Mouse (Mus musculus) liver, adult (tissue): Measurements from ENCODE around the gene Crlf1.

Source experiments
- GATA4 ChIP-seq: IDR thresholded peaks from 2 replicates; pipeline ENCODE4 v1.6.1; 2014; ENCODE audit warnings: mild to moderate bottlenecking, low read length; ENCODE audit not compliant: insufficient replicate concordance

The Crlf1 gene

DNA sequence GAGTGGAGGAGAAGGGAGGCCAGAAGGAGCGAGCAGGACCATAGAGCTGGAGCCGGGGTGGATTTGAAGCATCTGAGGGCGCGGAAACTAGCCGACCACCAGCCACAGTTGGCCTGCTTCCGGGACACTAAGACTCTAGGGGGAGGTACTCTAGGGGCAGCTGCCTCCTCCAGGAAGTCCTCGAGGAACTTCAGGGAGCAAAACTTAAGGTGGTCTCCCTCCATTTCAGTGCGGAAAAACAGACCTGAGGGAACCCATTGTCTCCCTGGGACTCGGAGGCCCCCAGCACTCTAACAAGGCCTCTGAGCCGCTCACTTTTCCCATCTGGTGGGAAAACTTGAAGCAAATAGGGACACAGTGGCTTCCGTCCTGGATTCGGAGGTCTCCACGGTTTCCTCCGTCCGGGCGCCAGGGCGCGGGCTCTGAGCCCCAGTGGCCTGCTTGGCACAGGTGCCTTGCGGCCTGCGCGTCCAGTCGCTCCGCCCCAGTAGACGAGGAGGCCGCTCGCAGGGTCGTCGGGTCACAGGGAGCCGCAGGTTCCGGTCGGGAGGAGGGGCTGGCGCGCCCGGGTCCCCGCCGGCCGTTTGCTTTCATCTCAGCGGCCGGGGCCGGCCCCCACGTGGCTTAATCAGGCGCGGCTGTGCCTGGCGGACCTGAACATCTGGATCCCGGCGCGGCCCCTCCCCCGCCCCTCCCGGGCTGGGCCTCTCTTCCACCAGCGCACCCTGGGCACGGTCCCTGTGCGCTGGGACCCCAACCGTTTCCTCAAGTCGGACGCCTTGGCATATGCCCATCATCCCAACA is 4.8 kb upstream of the Crlf1 start:
- no peak for TF ChIP-seq GATA4

DNA sequence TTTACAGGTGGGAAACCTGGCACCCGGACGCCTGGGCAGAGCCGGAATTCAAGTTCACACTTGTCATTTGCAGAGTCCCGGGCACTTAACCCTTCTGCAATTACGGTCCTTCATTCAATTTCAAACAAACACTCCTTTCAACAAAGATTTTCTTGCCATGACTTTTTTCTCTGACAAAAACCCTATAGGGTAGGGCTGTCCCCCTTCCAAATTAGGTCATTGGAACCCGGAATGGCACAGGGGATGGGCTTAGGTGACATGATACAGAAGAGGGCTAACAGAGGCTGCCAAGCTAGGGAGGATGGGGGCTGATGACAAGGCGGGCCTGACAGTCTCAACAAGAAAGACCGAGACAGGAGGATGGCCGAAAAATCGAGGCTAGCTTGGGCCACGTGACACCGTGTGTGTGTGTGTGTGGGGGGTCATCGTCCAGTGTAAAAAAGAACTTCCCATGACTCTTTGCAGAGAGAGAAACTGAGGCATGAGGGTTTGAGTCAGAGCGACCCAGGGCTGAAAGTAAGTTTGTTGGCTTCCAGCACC is 4.0 kb upstream of the Crlf1 start:
- TF ChIP-seq GATA4 = no peak

DNA sequence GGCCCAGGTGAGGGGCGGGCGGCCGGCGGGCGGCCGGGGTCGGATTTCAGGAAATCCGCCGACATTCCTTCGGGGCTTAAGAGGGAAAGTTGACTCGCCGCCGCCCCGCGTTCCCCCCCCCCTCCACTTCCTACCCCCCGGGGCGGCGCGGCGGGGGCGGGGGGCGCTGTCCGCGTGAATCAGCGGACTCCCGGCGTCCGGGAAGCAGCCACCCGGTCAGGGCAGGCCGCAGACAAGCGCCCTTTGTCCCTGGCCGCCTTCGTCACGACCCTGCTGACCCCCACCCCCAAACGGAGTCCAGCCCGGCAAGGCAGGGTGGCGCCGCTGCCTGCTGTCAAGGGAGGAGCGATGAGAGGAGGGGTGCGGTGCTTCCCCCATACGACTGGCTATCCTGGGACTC is 3.4 kb upstream of the Crlf1 start:
- no peak for TF ChIP-seq GATA4

DNA sequence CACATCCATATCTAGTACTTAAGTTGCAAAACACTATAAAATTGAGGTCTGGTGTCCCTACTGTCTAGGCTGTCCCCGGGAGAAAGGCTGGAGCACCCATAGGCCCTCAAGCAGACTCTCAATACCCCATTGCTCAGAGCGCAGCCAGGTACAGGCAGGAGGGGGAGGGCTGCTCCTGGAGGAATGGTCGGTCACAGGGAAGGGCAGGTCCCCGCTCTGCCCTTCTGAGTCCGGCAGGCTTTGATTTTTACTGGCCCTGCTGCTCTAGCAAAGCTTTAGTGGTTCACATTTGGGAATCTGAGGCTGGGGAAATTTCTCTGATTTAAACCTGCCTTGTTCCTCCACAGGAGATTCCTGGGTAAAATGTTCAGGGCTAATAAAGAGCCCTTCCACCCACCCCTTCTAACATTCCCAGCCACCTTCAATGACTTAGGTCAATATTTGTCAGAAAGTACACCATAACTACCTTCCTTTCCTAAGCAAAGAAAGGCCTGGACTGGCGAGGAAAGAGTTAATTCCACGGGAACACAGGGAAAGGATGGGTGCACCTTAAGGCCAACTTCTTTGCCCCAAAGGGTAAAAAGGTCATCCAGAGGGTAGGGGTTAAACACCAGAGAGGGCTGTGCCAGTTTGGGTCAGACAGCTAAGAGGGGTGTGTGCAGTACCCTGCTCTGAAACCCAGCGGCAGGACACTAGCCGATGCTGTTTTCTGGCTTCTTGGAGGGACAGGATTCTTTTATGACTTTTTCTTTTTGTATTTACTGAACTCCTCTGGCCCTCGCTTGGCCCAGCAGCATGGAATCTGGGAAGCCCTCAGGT is 2.7 kb upstream of the Crlf1 start:
- no peak for TF ChIP-seq GATA4

DNA sequence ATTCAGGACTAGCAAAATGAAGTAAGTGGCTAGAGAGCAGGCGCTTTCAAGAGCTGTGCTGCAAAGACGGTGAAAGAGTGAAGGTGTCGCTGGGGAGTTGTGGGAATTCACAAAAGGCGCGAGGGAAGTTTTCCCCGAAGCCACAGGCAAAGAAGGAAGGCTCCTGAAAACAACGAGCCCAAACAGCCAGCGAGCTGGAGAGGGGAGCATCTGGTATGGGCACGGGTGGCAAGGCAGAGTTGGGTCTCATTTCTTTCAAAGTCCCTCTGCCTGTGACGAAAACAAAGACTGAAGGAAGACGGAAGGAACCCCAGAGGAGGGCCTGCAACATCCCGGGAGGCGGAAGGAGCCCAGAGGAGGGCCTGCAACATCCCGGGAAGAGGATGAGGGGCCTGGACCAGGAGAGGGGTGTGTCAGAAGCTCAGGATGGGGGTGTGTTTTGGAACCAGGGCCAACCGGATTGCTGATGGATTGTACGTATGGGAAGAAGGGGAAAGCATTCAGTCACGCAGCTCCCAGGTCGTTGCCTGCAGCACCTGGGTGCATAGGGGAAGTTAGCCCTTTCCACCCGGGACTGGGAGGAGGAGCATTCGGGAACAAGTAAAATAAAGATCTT is 2.0 kb upstream of the Crlf1 start:
- TF ChIP-seq GATA4 = no peak

DNA sequence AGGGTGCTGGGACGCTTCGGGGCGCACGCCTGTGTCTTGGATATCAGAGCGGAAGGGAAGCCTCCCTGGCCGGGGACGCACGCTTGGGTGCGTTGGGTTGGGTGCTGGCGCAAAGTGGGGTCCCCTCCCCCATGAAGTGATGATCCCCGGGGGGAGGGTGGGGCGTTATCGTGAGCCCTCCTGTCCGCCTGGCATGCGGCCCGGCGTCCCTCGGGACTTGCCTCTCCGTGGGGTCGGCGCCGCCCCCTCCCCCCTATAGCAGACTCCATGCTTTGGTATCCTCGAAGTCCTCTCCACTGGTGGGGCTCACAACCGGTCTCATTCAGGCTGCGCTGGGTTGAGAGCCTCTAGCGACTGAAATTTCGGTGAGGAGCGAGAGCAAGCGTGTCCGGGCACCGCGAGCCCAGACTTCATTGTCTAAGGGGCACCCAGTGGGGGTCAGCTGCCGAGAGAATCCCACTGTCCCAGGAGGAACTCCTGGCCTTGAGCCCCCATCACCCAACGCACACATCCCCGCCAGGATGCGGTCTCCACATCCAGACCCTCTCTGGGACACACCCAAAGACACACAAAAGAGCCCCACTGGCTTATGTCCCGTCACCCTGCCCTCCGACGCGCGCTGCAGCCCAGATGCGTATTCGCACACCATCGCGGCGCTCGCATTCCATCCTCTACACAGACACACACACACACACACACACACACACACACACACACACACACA is 896 bp downstream of the Crlf1 start:
- TF ChIP-seq GATA4 = no peak

DNA sequence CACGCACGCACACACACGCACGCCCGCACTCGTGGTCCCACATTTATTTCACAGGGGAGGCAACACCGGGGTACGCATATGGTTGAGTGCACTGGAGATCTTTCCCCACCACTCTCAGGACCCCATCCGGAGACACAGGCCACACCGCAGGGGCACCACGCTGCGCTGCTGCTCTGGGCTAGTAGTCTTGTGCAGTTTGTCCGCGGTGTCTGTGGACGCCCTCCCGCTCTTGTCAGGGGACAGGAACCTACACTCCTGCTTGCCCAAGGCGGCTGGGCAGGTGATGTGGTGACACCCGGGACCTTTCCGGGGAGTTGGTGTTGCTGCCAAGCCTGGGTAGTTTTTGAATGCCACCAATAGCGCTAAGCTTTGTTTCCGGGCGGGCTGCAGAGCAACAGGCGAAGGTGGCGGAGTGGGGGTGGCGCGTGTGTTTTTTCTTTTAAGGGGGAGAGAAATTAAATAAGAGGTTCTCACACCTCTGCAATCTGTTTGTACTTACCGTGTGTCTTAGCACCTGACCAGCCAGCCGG is 1.5 kb downstream of the Crlf1 start:
- TF ChIP-seq GATA4 = no peak

DNA sequence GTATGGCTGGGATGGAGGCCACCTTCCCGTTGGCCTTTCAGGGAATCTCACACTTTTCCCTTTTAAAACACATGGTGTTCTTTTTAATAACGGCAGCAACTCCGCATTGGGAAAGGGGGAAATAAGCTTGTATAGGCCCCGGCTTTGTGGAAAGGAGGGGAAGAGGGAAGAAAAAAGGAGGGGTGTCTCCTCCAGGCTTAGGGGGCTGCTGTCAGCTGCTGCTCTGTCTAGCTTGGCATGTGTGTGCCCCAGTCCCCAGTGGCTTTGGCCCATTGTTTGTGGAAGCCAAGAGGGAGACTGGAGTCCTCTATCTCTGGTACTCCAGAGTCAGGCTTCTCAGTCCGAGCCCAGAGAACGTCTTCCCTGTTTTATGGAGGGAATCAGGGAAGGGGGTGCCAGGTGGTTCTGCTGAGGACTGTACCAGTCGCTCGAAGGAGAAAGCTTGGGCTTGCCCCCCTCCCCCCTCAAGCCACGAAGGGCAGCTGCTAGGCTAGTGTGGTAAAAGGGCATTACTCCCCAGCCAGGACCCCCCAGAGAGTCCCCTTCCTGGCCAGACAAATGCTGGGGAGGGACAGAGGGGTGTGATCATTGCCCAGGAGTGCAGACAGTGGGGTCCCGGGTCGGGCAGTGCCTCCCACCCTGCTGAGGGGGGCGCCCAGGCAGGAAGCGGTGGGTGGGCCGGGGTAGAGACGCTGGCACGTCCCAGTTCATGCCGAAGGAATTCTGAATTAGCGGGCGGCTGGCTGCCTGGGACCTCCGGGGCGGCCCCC is 2.2 kb downstream of the Crlf1 start:
- no peak for TF ChIP-seq GATA4

DNA sequence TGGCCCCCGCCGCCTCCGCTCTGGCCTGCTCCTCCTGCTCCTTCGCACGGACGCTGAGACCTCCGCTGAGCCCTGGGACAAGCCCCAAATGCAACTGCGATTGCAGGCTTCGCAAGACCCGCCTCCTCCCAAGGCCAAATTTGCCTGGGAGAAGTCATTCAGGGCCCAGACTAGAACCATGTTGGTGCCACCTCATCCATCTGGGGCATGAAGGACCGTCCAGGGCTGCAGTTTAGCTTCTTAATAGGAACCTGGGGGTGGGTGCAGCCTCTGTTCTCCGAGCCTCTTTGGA is 2.8 kb downstream of the Crlf1 start:
- no peak for TF ChIP-seq GATA4

DNA sequence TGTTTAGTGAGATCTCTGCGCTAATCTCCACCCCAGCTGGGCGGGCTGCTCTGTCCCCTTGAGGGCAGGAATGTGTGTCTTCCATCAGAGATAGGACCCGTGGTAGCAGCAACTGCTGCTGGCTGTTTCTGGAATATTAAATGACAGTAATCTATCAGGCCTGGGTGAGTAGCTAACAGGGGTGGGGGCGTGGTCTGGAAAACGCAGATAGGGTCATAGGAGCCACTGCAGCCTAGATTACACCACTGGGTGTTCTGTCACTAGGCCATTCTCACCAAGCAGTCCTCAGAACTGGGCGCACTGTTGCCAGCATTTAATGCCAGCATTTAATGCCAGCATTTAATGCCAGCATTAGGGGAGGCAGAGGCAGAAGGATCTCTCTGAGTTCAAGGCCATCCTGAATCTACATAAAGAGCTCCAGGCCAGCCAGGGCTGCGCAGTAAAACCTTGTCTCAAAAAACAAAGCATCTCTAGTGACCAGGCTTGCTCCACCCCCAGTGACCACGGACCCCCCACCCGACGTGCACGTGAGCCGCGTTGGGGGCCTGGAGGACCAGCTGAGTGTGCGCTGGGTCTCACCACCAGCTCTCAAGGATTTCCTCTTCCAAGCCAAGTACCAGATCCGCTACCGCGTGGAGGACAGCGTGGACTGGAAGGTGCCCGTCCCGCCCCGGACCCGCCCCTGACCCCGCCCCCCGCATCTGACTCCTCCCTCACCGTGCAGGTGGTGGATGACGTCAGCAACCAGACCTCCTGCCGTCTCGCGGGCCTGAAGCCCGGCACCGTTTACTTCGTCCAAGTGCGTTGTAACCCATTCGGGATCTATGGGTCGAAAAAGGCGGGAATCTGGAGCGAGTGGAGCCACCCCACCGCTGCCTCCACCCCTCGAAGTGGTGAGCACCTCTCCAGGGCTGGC is 7.7 kb downstream of the Crlf1 start:
- TF ChIP-seq GATA4 = no peak

DNA sequence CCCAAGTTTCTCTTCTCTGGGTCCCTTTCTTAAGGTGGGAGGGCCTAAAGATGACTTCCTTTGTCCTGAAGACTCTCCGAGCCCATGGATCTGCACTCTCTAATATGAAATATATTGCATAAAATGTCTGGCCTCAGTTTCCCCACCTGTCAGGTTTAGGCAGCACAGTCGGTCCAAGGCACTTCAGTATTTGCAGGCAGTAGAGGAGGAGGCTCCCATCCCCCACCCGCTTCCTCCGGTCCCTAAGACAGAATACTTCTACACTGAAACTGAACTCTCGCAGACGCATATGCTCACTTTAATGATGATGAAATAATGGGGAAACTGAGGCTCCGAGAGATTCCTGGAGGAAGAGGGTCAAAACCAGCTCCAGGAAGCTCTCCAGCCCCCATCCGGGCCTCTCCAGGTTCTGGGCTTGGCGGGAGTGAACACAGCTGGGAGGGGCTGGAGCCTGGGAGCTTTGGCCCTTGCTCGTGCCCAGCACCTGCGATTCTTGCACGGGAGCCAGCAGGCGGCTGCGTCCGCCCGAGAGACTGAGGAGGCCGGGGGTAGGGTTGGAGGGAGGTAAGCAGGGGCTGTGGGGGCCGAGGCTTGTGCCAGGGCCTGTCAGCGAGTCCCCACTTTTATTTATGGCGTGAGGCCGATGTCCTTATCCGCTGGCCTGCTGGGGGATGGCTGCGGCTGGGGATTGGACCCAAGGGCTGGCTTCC is 9.0 kb downstream of the Crlf1 start:
- no peak for TF ChIP-seq GATA4

DNA sequence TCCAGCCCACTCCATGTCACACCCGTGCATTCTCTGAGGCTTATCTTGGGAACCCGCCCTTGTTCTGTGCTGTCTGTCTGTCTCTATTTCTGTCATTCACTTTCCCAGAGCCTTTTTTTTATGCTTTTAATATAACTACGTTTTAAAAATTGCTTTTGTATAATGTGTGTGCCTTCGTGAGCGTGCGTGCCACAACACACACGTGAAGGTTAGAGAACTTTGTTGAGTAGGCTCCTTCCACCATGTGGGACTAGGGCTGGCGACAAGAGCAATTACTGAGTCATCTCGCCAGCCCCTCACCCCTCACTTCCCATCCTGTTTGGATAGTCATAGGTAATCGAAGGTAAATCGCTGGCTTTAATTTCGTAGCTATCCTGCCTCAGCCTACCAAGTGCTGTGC is 9.6 kb downstream of the Crlf1 start:
- no peak for TF ChIP-seq GATA4
